Mouse (Mus musculus) liver, adult 2 months (tissue): Measurements from ENCODE around the gene Mybpc2.

Experiments
- CTCF ChIP-seq: fragments of 200-500 bp; IDR thresholded peaks from 2 replicates; pipeline ENCODE4 v1.5.1; 2011; ENCODE audit warnings: low read depth, low read length, control low read depth
- POLR2A ChIP-seq: fragments of 200-500 bp; IDR thresholded peaks from 2 replicates; pipeline ENCODE4 v1.6.1; 2011; ENCODE audit warnings: low read length, control low read depth; ENCODE audit not compliant: insufficient read depth; ENCODE audit errors: extremely low read depth

DNA sequence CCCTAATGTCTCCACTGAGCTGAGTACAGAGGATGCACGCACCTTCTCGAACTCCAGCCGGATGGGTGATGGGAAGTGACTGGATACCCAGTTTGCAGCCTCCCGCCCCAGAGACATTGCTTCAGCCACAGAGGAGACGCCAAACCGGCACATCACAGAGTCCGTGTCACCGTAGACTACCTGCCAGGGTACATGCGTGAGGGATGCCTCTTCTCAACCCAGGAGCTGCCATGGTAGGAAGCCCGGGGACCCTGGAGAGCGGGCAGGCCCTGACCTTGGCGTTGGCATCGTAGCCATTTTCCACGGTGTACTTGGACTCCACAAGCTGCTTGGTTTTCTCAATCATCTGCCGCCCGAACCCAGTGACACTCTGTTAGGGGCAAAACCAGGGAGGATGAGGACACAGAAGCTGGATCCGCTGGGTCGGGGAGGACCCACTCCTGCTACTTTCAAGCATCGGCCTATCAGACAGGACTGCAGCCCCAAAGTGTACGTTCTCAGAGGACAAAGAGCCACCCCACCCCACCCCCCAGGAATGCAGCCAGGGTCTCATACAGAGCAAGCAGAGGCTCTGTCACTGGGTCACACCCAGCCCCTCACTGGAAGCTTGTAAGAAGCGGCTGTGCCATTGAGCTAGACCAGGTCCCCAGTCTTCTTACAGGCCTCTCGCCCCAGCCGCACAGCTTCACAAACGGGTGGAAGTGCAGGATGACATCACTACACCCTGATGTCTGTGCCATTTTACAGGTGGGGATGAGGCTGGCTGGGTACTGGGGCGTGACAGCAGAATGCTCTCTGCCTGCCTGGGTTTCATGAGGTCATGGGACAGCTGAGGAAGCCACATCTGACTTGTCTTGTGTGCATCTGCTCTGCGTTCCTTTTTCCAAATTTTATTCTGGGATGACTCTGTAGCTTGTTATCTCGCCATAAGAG is 11.5 kb upstream of the Mybpc2 start:
- TF ChIP-seq CTCF (no peak), POLR2A (no peak)
